Mouse (Mus musculus) right cerebral cortex, postnatal 25 days (tissue): ENCODE measurements at regions not wholly inside any gene's neighbourhood (a gene's known extent, or its start where the extent isn't known, plus 50 kb on each side); places are given as distances from the start of the nearest gene placed in this dataset.

Source experiments
- DNase-seq: peaks from one replicate; pipeline ENCODE4 v3.0.0; 2022

DNA sequence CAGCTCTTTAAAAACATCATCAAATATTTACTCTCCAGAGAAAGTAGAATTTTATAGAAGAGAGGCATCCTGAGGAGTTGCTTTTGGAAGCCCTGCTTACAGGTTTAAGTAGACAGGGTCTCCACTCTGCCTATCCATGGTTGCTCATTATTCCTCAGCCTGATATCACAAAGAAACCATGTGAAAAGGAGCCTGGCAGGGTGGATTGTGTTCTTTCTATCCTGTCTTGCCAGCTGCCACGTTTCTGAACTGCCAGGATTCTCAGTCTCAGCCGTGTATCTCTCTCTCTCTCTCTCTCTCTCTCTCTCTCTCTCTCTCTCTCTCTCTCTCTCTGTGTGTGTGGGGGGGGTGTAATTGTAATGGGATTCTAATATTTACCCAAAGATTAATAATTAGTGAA lies 431.9 kb upstream of the Atp11b start:
- DNase-seq: no peak

GRCm38 (mm10) chr3:35322899-35323298 lies 431.0 kb upstream of the Atp11b start:
- no peak for DNase-seq

DNA sequence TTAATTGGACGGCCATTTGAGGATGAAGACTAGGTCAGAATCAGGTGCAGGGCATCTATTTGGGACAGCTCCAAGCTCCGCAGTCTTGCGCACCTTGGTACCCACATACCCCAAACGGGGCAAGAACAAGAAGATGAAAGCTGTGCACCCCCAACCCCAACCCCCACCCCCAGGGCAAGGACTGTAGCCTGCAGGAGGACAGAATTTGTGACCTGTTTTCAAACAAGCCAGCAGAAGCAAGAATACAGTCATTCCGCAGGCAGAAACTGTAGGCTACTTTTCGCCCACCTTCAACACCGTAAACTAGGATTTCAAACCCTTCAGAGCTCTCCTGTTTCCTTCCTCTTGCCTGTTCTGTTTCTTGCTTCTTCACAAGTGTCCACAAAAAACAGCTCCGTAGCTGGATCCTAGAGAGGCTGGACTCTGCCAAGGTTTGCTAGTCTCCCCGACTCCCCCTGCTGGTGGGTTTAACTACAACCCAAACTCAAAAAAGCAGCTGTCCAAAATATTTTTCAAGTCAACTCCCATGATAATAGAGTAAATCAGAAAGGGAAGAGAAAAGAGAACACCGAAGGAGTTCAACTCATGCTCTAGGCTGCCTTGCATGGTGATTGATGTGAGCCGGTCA lies 430.3 kb upstream of the Atp11b start:
- DNase-seq: peak; percentile 49

DNA sequence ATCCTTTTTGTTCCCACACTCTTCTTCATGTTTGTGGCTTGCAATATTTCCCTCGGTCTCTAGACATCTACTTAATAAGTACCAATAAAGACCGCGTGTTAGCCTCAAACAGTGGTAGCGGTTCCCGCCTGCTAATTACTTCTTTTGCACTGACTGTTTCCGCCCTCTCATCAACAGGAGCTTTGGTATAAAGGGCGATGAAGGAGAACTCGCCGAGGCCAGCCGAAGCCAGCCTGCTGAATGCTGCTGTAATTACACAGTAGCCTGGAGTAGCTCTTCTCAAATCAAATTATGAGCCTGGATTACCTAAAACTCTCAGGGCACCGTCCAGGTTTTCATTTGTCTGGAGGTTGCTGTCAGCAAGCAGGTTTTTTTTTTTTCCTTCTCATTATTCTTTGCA lies 429.7 kb upstream of the Atp11b start:
- DNase-seq: no peak

- no peak for DNase-seq
Observed at GRCm38 (mm10) chr3:35332534-35333272, 421.2 kb upstream of the Atp11b start.

- no peak for DNase-seq
Observed at GRCm38 (mm10) chr3:35334017-35334416, 419.9 kb upstream of the Atp11b start.

DNA sequence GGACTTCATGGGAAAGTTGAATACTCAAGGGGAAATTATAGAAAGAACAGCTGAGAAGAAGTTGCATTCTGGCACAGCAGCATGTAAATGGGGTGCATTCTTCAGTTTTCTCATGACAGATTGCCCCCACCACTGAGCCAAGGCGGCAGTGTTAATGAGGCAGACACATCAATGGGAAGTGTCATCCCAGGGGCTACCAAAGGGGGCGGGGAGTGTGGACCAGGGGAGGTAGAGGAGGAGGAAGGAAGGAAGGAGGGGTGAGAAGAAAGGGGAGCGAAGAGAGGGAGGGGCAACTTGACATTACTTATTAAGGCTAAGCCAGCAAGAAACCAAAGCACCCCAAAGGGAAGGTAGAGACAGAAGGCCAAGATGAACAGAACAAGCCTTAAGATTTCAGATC lies 419.4 kb upstream of the Atp11b start:
- DNase-seq: no peak

GRCm38 (mm10) chr3:35335837-35336236 lies 418.1 kb upstream of the Atp11b start:
- DNase-seq: no peak

DNA sequence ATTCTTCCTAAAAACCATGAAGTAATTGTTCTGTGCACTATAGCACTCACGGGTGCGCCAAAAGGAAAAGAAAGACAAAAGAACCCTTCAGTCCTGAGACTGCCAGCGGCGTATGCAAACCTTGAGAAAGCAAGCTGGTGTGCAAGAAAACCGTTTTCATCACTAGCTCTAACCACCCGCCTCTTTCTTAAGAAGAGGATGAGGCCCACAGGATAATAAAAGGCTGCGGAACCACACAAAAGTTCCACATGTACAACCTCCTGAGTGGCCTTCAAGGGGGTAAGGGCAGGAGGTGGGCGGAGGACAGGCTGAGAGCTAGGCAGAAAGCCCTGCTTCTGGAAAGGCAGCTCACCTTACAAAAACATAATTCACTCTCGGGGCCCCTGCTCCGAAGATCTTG lies 413.4 kb upstream of the Atp11b start:
- no peak for DNase-seq

GRCm38 (mm10) chr3:35340935-35341800 lies 412.7 kb upstream of the Atp11b start:
- DNase-seq: peak; percentile 45

DNA sequence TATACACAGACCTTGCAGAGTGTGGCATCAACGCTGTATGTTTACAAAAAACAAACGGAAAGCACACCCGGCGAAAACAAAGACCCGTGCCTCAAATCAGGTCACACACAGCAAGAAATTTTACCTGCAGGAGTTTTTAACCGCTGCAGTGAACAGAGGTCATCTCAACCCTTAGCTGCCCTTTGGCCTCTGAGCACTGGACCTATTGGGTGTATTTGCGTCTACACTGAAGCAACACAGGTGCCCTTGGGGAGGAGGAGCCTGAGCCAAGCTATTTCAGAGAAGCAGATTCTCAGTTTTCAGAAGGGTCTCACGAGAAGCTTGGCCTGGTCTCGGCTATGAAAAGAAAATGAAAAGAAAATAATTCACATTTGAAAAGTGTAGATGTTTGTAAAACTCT lies 412.1 kb upstream of the Atp11b start:
- DNase-seq: no peak

DNA sequence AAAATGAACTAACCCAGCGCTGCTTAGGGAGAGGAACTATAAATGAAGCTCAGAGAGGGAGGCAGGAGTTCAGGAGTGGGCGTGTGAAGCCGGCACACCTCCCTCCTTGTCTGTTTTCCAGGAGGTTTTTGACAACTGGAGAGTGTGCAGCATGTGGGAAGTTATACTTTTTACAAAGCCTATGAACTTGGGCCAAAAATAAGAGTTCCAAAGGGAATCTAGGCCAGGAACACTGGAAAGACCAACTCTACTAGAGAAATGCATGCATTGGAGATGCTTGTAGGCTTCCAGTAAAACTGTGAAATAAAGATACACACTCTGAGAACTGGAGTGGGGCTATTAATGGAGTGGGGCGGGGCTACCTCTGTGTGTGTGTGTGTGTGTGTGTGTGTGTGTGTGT lies 411.3 kb upstream of the Atp11b start:
- peak; percentile 50 for DNase-seq

DNA sequence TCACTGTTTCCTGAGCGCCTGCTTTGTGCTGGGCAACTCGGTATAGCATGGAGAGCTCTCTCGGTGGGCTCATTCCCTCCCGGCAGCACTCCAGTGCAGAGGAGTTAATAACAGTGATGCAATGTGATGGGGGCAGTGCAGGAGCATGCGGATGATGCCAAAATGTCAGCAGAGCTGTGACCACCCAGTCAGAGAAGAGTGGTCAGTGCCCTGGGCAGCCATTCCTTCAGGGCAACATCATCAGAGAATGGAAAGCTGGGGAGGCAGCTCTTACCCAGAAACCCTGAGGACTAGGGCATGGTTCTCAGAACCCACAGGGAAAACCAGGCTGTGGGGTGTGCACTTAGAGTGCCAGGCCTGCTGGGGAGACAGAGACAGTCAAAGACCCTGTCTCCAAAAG lies 410.0 kb upstream of the Atp11b start:
- no peak for DNase-seq

GRCm38 (mm10) chr3:35349114-35349513 lies 404.8 kb upstream of the Atp11b start:
- DNase-seq: no peak

DNA sequence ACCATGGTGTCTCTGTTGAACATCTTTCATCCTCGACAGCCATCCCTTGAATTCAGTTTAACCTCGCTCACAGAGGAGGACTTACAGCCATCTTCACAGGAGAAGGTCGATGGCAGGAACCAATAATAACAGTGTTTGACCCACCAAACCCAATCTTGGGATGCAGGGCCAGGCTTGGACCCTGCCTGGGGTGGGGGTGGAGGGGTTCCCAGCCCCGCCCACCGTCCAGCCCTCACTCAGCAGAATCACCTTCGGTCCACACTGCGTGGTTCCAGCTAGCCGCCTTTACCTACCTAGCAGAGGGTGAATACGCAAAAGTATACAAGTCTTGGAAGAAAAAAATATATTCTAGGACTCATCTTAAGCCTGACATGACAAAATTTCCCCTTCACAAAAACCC lies 400.5 kb upstream of the Atp11b start:
- DNase-seq: no peak

- DNase-seq: no peak
Observed at GRCm38 (mm10) chr3:35353920-35354319, 400.0 kb upstream of the Atp11b start.

- DNase-seq: no peak
Observed at GRCm38 (mm10) chr3:35354356-35354755, 399.6 kb upstream of the Atp11b start.

DNA sequence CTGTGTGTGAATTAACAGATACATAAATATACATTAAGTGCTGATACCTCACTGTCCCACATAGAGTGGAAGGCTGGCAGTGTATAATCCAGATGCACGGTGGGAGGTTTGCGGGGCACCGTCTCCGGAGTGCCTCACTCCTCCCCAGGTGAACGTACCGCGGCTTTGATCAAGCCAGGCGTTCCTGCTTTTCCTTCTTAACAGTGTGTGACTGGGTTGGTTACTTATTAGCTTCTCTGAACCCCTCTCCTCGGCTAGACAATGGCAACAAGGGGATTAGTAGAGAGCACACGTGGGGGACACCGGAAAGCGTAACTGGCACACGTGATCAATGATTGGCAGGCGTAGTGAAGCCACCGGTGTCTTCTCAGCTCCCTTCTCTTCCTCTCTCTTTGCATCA lies 396.8 kb upstream of the Atp11b start:
- DNase-seq: no peak

GRCm38 (mm10) chr3:35358541-35358940 lies 395.4 kb upstream of the Atp11b start:
- no peak for DNase-seq

DNA sequence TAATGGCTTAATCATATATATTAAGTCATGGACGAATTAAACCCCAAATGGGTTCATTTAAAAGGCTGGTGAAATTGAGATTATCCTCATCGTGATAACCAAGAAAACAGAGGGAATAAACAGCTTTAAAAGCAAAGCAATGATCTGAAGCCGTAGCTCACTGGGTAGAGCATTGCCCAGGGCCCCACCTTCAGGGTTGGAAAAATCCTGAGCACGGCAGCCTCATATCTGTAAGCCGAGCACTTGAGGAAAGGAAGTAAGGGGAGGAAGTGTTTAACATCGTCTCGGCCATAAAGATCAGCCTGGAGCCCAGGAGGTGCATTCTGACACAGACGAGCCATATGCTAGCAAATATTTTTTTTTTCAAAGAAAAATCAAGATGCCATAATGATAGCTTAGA lies 394.6 kb upstream of the Atp11b start:
- no peak for DNase-seq

DNA sequence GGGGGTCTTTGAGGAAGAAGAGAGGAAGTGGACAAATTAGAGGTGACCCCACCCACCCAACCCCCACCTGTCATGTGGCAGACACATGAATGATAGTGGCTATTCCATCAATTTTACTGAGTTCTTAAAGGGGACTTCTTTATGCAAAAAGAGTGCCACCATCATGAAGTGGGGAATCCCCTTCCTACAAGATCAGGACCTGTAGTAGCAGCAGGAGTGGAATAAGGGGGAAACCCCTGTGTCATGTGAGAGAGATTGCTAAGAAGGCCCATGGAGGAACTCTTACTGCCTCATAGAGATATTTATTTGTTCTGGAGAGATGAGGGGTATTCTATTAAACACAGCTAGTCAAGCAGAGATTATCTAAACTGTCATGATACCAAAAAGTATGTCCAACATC lies 393.4 kb upstream of the Atp11b start:
- DNase-seq: no peak

- no peak for DNase-seq
Observed at GRCm38 (mm10) chr3:35361086-35361485, 392.8 kb upstream of the Atp11b start.

DNA sequence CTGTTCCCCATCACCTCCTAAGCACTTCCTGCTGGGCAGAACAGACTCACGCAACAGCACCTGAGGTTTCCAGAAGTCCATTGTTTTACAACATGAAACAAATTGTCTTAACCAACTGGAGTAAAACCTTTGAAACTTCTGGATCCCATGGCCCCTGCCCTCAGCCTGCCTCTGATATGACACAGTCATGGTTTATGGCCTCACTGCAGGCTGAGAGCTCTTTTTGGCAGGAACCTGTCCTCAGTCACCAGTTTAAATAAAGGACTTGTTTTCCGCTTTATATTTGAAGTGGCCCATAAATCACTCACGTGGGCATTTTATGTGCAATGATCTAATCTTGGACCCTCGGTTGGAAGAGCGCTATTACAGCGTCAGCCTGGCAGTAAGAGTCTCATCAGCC lies 388.5 kb upstream of the Atp11b start:
- no peak for DNase-seq

GRCm38 (mm10) chr3:35372276-35372675 lies 381.6 kb upstream of the Atp11b start:
- DNase-seq: no peak
